26 mouse cellular contexts compared by ENCODE assay signal in the genomic region with DNA sequence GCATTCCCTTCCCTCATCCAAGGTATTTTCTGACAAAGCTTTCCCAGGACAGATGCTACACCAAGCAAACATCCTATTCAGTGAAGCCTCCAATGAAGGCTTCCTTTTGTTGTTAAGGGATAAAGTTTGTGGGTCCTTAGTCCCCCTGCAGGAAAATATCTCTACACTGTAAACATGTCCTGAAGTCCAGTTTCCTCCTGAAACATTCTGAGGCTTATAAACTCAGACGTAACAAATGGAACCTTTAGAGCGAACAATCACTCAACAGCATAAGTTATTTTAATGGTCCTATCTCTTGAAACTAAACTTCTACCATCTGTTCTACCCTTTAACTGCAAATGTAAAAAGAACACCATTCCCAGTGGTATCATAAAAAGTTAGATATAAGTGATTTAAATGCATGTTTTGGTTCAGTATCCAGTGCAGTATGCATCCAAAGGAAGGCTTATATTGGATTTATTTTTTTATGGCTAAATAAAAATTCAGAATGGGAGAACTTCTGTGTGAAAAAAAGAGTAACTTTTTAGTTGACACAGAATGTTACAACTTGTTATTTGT.
"Had no signal": no experiment of that assay in that cellular context is flagged by ENCODE, and none has a peak within 500 bp of the region (broad histone marks: within the 10 kb centered on the region; RNA-seq: fewer than 3 reads in every experiment).

No protein-coding gene starts in this region.

- H3K4me1 ChIP-seq: heart, embryonic 10.5 days; heart, embryonic 12.5 days; hindbrain, embryonic 10.5 days; hindbrain, embryonic 12.5 days; intestine, embryonic 15.5 days; liver, embryonic 13.5 days; liver, embryonic 15.5 days had no signal

- ATAC-seq: hindbrain, embryonic 16.5 days; inflammation-experienced regulatory T-cells, adult 6 months; intestine, embryonic 15.5 days; intestine, postnatal 0 days; liver, postnatal 0 days had no signal

- H3K4me2 ChIP-seq: heart, embryonic 12.5 days; hindbrain, embryonic 12.5 days; hindbrain, embryonic 14.5 days; intestine, embryonic 15.5 days; limb, embryonic 13.5 days; liver, embryonic 11.5 days; liver, embryonic 13.5 days; liver, embryonic 15.5 days had no signal

- H3K36me3 ChIP-seq: heart, embryonic 10.5 days; heart, embryonic 12.5 days; hindbrain, embryonic 10.5 days; hindbrain, embryonic 12.5 days; intestine, embryonic 15.5 days; limb, embryonic 13.5 days; liver, embryonic 13.5 days; liver, embryonic 15.5 days had no signal

- H3K9me3 ChIP-seq: heart, embryonic 10.5 days; heart, embryonic 12.5 days; hindbrain, embryonic 10.5 days; hindbrain, embryonic 12.5 days; intestine, embryonic 15.5 days; limb, embryonic 13.5 days; liver, embryonic 13.5 days; liver, embryonic 15.5 days had no signal

- DNase-seq: gastrocnemius, adult 2 months; gastrocnemius, postnatal 10 days; gastrocnemius, postnatal 25 days; heart, adult 18-20 months; heart, postnatal 10 days; heart, postnatal 4 days; kidney, adult 2 months; kidney, postnatal 14 days; kidney, postnatal 36 days; liver; liver, embryonic 13.5 days; liver, postnatal 0 days had no signal

- H3K9ac ChIP-seq: heart, embryonic 12.5 days; hindbrain, embryonic 12.5 days; hindbrain, embryonic 14.5 days; intestine, embryonic 15.5 days; limb, embryonic 13.5 days; liver, embryonic 13.5 days; liver, embryonic 15.5 days; liver, postnatal 0 days had no signal

- H3K4me3 ChIP-seq: gastrocnemius, adult 2 months; heart, embryonic 10.5 days; heart, embryonic 12.5 days; hindbrain, embryonic 10.5 days; hindbrain, embryonic 12.5 days; intestine, embryonic 15.5 days; layer of hippocampus, adult 2 months; left cerebral cortex, adult 2 months; limb, embryonic 13.5 days; liver, embryonic 13.5 days; liver, embryonic 15.5 days had no signal

- H3K27me3 ChIP-seq: heart, embryonic 12.5 days; hindbrain, embryonic 12.5 days; intestine, embryonic 15.5 days; limb, embryonic 13.5 days; liver, embryonic 13.5 days; liver, embryonic 15.5 days had no signal

- H3K27ac ChIP-seq: gastrocnemius, adult 2 months; heart, embryonic 10.5 days; hindbrain, embryonic 10.5 days; hindbrain, embryonic 12.5 days; hindbrain, embryonic 14.5 days; intestine, embryonic 15.5 days; layer of hippocampus, adult 2 months; left cerebral cortex, adult 2 months; limb, embryonic 13.5 days; liver, embryonic 13.5 days; liver, embryonic 15.5 days had no signal
